Mouse (Mus musculus) gastrocnemius, adult 18-20 months (tissue): ENCODE measurements around the gene Cxcl10. TPM values are rescaled to one million over a fixed set of nuclear protein-coding genes. Genes with fewer than 3 reads are reported as not detected.

Source experiments
- DNase-seq: peaks from one replicate; pipeline ENCODE4 v3.0.0; 2021; ENCODE audit warnings: low spot score
- long read RNA-seq, 2 experiments: library from polyadenylated mRNA; stranded (forward); transcript quantifications; one replicate each; pipeline ENCODE4 v2.0.0; 2021
- total RNA-seq, 2 experiments: library from RNA; stranded (reverse); gene quantifications; 2 replicates each; pipeline ENCODE4 v1.2.3; 2021

The Cxcl10 gene
- under 1 TPM in 1 of 2 experiments, not detected in 1; 0.47 TPM for total RNA-seq
- long read RNA-seq, experiment 1: 0 reads
- long read RNA-seq, experiment 2: 0 reads

- peak; percentile 70 for DNase-seq
These were observed at the start of gene Cxcl10 for GRCm38 (mm10) chr5:92348794-92349413. Gene Cxcl10, minus strand, starts transcription at chr5:92348889.

GRCm38 (mm10) chr5:92398153-92398552 is 49.5 kb upstream of the Cxcl10 start:
- DNase-seq: peak; percentile 90

- no peak for DNase-seq
These were observed 47.8 kb upstream of the Cxcl10 start for GRCm38 (mm10) chr5:92396476-92396875.

- no peak for DNase-seq
These were observed 47.1 kb upstream of the Cxcl10 start for GRCm38 (mm10) chr5:92395764-92396163.

DNA sequence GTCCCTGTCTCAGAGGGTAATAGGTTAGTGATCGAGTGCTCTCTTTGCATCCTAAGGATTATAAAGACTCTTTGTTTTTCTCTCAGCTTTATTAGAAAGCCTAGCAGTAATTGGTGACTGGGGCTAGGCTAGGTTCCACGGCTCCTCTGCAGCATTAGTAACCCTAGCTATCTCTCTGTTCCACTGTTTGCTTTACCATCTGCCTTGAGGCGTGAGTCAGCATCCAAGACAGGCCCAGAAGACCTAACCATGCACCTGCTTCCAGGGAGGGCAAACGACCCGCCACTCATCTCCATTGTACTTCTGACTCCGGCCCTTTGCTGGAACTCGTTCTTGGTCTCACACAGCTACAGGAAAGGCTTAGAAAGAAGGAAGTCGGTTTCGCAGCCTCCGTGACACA is 45.2 kb upstream of the Cxcl10 start:
- DNase-seq: no peak

DNA sequence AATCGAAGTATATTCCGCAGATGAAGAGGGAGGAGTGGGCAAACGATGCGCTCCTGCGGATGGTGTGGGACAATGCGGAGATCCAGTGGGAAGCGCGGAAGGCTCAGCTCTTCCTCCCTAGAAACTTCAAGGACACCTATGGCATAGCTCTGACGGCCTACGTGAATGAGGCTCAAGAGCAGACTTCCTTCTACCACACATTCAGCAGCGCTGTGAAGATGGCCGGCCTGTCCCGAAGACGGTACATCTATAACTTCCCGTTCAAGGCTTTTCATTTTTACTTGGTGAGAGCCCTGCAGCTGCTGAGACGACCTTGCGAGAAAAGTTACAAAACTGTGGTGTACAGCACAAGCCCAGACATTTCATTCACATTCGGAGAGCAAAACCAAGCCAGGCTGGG is 43.9 kb upstream of the Cxcl10 start:
- DNase-seq: no peak

- DNase-seq: peak; percentile 82
These were observed 41.9 kb upstream of the Cxcl10 start for GRCm38 (mm10) chr5:92390615-92391014.

DNA sequence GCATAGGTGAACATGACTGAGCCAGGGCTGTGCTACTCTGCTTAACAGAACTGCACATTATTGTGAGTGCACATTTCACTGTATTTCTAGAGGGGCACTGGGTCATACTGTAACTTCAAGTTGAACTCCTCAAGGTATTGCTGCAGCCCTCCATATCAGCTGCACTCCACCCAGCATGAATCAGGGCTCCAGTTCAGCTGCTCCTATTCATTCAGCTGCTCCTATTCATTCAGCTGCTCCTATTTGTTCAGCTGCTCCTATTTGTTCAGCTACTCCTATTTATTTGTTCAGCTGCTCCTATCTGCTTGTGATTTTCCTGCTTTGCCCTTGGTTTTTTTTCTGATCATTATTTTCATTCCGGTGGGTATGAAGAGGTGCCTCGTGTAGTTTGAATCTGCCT is 41.3 kb upstream of the Cxcl10 start:
- DNase-seq: no peak

GRCm38 (mm10) chr5:92387433-92387832 is 38.7 kb upstream of the Cxcl10 start:
- DNase-seq: peak; percentile 69

- DNase-seq: peak; percentile 70
These were observed 38.0 kb upstream of the Cxcl10 start for GRCm38 (mm10) chr5:92386643-92387042.

GRCm38 (mm10) chr5:92386102-92386501 is 37.4 kb upstream of the Cxcl10 start:
- DNase-seq: no peak

GRCm38 (mm10) chr5:92384855-92385254 is 36.2 kb upstream of the Cxcl10 start:
- DNase-seq: no peak

DNA sequence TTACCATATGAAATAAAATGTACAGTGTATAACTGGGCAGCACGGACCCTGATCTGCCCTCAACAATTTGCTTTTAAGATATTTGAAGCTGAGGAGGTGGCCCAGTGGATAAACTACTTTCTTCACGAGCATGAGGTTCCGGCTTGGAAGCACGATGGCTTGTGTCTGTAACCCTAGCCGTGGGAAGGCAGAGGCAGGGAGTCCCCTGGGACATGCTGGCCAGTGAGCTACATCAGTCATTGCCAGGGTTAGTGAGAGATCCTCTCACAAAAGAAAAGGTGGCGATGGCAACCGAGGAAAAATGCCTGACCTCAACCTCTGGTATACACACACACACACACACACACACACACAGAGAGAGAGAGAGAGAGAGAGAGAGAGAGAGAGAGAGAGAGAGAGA is 35.1 kb upstream of the Cxcl10 start:
- peak; percentile 77 for DNase-seq

GRCm38 (mm10) chr5:92382349-92382679 is 33.6 kb upstream of the Cxcl10 start:
- DNase-seq: no peak

DNA sequence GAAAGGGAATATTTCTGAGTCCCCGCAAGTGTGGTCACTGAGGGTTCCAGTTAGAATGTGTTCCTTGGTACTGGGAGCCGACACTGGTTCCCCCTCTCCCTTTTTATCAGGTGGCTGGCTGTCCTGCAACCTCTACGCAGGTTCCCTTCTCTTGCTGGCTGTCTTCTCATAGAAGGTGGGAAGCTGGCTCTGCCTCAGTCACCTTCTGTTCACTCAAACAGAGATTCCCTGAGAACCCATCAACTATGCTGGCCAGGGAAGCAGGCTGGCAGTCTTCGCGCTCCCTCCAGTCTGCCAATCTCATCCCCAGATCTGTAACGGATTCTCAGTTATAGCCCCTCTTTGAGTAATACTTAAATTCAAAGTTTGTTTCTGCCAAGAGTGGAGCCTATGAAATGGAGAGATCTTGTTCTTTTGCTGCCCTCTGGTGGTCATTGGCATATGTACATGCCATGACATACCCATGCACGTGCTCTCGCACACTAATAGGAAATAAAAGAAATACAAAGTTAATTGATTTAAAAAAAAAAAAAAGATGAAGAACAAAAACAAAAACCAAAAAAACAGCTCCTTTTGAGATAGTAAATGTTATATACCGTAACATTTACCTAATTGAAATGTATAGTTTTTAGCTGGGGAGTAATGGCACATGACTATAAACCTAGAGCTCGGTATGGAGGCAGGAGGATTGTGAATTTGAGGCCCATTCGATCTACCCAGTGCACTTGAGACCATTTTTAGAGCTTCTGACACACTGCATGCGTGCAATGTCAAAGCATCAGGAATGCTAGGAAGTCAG is 33.1 kb upstream of the Cxcl10 start:
- peak; percentile 85 for DNase-seq

GRCm38 (mm10) chr5:92376795-92377405 is 28.2 kb upstream of the Cxcl10 start:
- no peak for DNase-seq

- no peak for DNase-seq
These were observed 26.7 kb upstream of the Cxcl10 start for GRCm38 (mm10) chr5:92375368-92375767.

GRCm38 (mm10) chr5:92374721-92375142 is 26.0 kb upstream of the Cxcl10 start:
- no peak for DNase-seq

DNA sequence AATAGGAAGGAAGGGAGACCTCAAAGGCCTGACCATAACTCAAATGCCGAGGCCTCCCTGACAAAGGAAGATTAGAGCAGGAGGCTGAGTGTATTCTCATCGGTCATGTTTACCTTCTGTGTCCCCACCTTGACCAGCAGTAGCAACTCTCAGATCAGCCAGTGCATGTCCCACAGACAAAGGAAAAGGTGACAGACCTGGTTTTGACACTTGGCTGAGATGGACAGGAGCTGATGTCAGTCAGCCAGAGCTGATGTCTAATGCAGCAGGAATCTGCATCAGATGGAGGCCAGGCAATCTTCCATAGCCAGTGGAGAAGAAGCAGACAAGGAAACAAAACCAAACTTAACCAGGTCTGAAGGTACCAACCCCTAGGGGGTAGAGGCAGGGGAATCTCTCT is 23.9 kb upstream of the Cxcl10 start:
- DNase-seq: no peak

GRCm38 (mm10) chr5:92371361-92371976 is 22.8 kb upstream of the Cxcl10 start:
- DNase-seq: no peak

DNA sequence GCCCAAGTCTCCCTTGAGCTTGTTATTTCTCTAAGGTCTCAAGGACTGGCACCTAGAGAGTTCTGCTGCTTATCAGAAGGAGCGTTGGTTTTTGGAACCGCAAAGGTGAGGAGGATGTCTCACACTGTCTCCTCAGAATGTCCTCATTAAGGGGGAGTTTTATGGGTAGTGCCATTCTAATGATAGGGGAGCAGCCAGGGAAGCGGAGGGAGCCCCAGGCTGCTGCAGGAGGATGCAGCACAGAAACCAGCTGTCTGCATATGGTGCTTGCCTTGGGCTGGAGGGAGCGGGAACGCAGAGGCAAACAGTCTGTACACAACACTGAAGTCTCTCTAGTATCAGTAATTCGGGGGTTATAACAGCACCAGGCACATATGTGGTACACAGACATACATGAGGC is 22.2 kb upstream of the Cxcl10 start:
- DNase-seq: no peak

GRCm38 (mm10) chr5:92370392-92370791 is 21.7 kb upstream of the Cxcl10 start:
- no peak for DNase-seq
